Mouse (Mus musculus) heart, embryonic 15.5 days (tissue): ENCODE results near the gene Serpini2. TPM values are rescaled to one million over a fixed set of nuclear protein-coding genes. Genes with fewer than 3 reads are reported as not detected.

Experiments used
- ATAC-seq: fragments of 200-750 bp; cut with Nextera tagmentation; replicated peaks from 2 replicates; pipeline ENCODE4 v1.8.0; 2017; ENCODE audit warnings: low read depth, moderate TSS enrichment; ENCODE audit not compliant: insufficient number of reproducible peaks, insufficient read depth, low FRiP score
- H3K27ac ChIP-seq: fragments of 300-500 bp; sonication (generic); 2 replicates; pipeline ENCODE4 v1.5.1; 2015; ENCODE audit warnings: mild to moderate bottlenecking, inconsistent platforms
- H3K27me3 ChIP-seq: fragments of 300-500 bp; sonication (generic); 2 replicates; pipeline ENCODE4 v1.6.1; 2015; ENCODE audit warnings: inconsistent platforms
- H3K36me3 ChIP-seq: fragments of 300-500 bp; sonication (generic); 2 replicates; pipeline ENCODE4 v1.6.1; 2015; ENCODE audit warnings: mild to moderate bottlenecking, inconsistent platforms
- H3K4me1 ChIP-seq: fragments of 300-500 bp; sonication (generic); replicated peaks from 2 replicates; pipeline ENCODE4 v1.6.1; 2015; ENCODE audit warnings: inconsistent platforms
- H3K4me2 ChIP-seq: fragments of 300-500 bp; sonication (generic); 2 replicates; pipeline ENCODE4 v1.6.1; 2015; ENCODE audit warnings: inconsistent platforms, mild to moderate bottlenecking, moderate library complexity
- H3K4me3 ChIP-seq: fragments of 300-500 bp; sonication (generic); 2 replicates; pipeline ENCODE4 v1.5.1; 2015; ENCODE audit warnings: mild to moderate bottlenecking, inconsistent platforms
- H3K9ac ChIP-seq: fragments of 300-500 bp; sonication (generic); 2 replicates; pipeline ENCODE4 v1.6.1; 2015; ENCODE audit warnings: mild to moderate bottlenecking, inconsistent platforms
- H3K9me3 ChIP-seq: fragments of 300-500 bp; sonication (generic); replicated peaks from 2 replicates; pipeline ENCODE4 v1.6.1; 2016; ENCODE audit warnings: inconsistent platforms
- WGBS: fragments of 180-500 bp; shearing (Covaris S2); methylation state at CpG from one replicate; pipeline ENCODE4 v1.1.7; 2015; ENCODE audit warnings: mixed read lengths; 5-methylcytosine and 5-hydroxymethylcytosine counted together
- polyA plus RNA-seq: library from polyadenylated mRNA; unstranded; fragments of >200 nt; fragmentation: Nextera tagmentation; extraction: Ambion mirVana; gene quantifications from 2 replicates; pipeline ENCODE4 v1.2.1, GENCODE M21; 2015

Gene Serpini2
- polyA plus RNA-seq, 1 experiment from 2014 or later = not detected

DNA sequence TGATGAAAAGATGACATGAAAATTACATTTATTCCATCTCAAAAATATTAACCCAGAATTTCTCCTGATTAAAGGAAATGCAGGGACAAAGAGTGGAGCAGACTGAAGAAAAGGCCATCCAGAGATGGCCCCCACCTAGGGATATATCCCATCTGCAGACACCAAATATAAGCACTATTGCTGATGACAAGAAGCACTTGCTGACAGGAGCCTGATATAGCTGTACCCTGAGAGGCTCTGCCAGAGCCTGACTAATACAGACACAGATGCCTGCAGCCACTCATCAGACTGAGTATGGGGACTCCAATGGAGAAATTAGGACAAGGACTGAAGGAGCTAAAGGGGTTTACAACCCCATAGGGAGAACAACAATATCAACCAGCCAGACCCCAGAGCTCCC is 5.2 kb upstream of the Serpini2 start:
- ATAC-seq = no peak
- Histone ChIP-seq H3K4me2 (no peak overlapping the region), H3K27ac (no peak overlapping the region)

DNA sequence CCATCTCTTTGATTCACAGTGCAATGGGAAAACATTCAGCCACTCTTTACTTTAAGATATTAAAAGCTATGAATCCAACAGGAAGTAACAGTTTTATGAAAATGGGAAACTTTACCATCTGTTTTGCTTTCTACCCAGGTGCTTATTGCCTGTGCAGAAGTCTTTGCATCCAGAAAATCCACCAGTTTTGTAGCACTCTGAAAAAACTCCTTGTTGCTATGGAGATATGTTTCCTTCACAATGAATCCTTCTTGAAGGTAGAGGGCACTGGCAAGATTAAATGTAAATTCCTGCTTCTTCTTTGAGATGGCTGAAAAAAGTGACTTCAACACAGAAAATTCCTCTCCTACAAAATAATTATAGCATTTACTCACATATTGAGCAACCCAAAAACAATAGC is 10.5 kb downstream of the Serpini2 start:
- Histone ChIP-seq H3K9ac (no peak overlapping the region), H3K9me3 (no peaks in the 10 kb centered on the region), H3K4me1 (no peaks in the 10 kb centered on the region), H3K36me3 (no peaks in the 10 kb centered on the region), H3K4me3 (no peak overlapping the region), H3K4me2 (no peak overlapping the region), H3K27me3 (no peaks in the 10 kb centered on the region), H3K27ac (no peak overlapping the region)
- ATAC-seq = no peak

More for the DNA sequence above, 5.2 kb upstream of the Serpini2 start:
- Histone ChIP-seq H3K36me3 (no peaks in the 10 kb centered on the region), H3K4me3 (no peak overlapping the region), H3K9me3 (no peaks in the 10 kb centered on the region), H3K9ac (no peak overlapping the region), H3K27me3 (no peaks in the 10 kb centered on the region), H3K4me1 (0 out of 2 replicates have a peak, but pooled peaks cover 3% of the 10 kb centered on the region)

DNA sequence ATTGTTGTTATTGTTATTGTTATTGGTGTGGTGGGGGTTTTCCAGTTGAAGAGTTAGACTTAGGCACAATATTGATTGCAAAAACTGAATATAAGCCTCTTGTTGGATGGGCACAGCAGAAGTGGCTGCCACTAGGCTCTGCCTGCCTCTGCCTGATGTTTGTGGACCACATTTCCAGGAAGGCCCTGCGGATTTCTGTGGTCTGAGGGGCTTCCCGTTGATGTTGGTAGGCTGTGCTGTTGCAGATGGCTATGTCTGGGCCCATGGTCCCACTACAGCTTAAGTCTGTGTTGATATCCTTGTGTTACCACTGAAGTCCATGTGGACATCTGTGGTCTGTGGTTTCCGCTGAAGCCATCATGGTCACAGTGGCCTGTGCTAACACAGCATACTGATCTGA is 50.2 kb downstream of the Serpini2 start:
- no peaks in the 10 kb centered on the region for H3K27me3 ChIP-seq
- ATAC-seq = no peak
- 62% methylated on average over 3 of the region's 3 CpGs for WGBS
- no peak overlapping the region for H3K9ac ChIP-seq
- no peaks in the 10 kb centered on the region for H3K9me3 ChIP-seq
- no peak overlapping the region for H3K27ac ChIP-seq
- H3K4me3 ChIP-seq = no peak overlapping the region
- no peaks in the 10 kb centered on the region for H3K36me3 ChIP-seq
- H3K4me2 ChIP-seq = no peak overlapping the region
- no peaks in the 10 kb centered on the region for H3K4me1 ChIP-seq

DNA sequence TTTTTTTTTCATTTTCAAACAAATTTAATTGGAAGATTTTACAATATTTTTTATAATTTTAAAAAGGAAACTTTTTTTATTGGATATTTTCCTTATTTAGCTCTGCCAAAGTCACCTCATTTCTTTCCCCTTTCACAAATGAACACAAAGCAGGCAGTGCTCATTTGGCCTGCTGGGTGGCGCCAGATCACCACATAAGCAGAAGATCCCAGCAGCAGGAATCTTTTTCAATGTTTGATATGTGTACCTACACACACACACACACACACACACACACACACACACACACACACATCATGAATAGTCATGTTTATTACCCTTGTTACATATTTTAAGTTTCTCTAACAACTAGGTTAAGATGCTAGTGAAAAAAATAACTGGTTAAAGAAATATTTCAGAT is 50.7 kb downstream of the Serpini2 start:
- Histone ChIP-seq H3K27ac (no peak overlapping the region), H3K36me3 (no peaks in the 10 kb centered on the region), H3K9me3 (no peaks in the 10 kb centered on the region), H3K9ac (no peak overlapping the region), H3K4me1 (no peaks in the 10 kb centered on the region), H3K4me2 (no peak overlapping the region), H3K27me3 (no peaks in the 10 kb centered on the region), H3K4me3 (no peak overlapping the region)
- ATAC-seq = no peak
- WGBS = 0% methylated on average over 1 of the region's 1 CpGs

DNA sequence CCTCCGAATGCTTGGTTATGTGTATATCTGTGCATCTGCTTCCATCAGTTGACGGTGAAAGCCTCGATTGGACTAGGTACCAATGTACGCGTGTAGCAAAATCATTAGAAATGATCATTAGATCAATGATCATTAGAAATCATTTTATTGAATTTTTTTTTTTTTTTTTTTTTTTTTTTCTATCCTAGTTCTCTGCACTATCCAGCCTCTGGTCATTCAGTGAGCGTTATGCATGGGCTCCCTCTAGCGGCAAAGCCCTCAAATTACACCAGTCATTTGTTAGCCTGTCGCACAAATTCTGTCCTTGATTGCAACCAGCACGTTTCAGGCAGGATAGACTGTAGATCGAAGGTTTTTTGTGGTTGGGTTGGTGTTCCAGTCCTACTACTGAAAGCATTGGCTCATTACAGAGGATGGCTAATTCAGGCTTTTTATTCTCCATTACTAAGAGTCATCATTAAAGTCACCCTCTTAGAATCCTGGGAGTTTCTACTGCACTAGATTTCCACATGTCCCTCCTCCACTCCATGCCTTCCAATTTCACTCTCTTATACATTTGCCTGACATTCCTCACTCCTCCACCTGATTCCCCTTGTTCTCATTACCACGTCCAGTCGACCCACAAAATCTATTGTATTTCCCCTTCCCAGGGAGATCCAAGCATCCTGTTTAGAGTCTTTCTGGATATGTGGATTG is 66.9 kb downstream of the Serpini2 start:
- H3K9me3 ChIP-seq = no peaks in the 10 kb centered on the region
- H3K36me3 ChIP-seq = no peaks in the 10 kb centered on the region
- no peak overlapping the region for H3K4me3 ChIP-seq
- H3K4me2 ChIP-seq = no peak overlapping the region
- H3K27me3 ChIP-seq = no peaks in the 10 kb centered on the region
- no peak overlapping the region for H3K9ac ChIP-seq
- 36% methylated on average over 12 of the region's 12 CpGs for WGBS
- no peak for ATAC-seq
- no peak overlapping the region for H3K27ac ChIP-seq
- H3K4me1 ChIP-seq = no peaks in the 10 kb centered on the region

Other genes starting within 250 kb of the Serpini2 start
- gene Zbbx, start 105.0 kb downstream of the Serpini2 start, polyA plus RNA-seq = not detected in 2 replicates
- not detected in 2 replicates for gene Wdr49, start 212.1 kb upstream of the Serpini2 start, polyA plus RNA-seq